Mouse (Mus musculus): ENCODE measurements at regions not wholly inside any gene's neighbourhood (a gene's known extent, or its start where the extent isn't known, plus 50 kb on each side); places are given as distances from the start of the nearest gene placed in this dataset.
A peak's percentile ranks its signal among the peaks of the same experiment; 100 is the strongest.

- TF ChIP-seq CTCF (conservative IDR thresholded peaks at IDR 0.05; ENCODE audit: low read length) (peak; percentile 87), NANOG (IDR thresholded peaks at IDR 0.05; ENCODE audit: borderline replicate concordance, low read length) (no peak), POU5F1 (IDR thresholded peaks at IDR 0.05; ENCODE audit: borderline replicate concordance, low read length) (no peak)
- Histone ChIP-seq H3K36me3 (ENCODE audit: insufficient read depth, low read length) (no peaks in the 10 kb centered on the region), H3K4me3 (replicated peaks; ENCODE audit: low read length) (no peak overlapping the region), H3K27me3 (ENCODE audit: insufficient read depth, low read length) (no peaks in the 10 kb centered on the region), H3K9me3 (ENCODE audit: low read length) (no peaks in the 10 kb centered on the region), H3K4me1 (replicated peaks; ENCODE audit: low read depth, low read length) (no peaks in the 10 kb centered on the region)
Observed at GRCm38 (mm10) chr2:63503939-63504338, 319.9 kb upstream of the Kcnh7 start.

- Histone ChIP-seq H3K4me3 (replicated peaks; ENCODE audit: low read length) (no peak overlapping the region), H3K27me3 (ENCODE audit: insufficient read depth, low read length) (no peaks in the 10 kb centered on the region)
- no peak for TF ChIP-seq POU5F1 (IDR thresholded peaks at IDR 0.05; ENCODE audit: borderline replicate concordance, low read length)
- no peak for TF ChIP-seq CTCF (conservative IDR thresholded peaks at IDR 0.05; ENCODE audit: low read length)
- TF ChIP-seq NANOG (IDR thresholded peaks at IDR 0.05; ENCODE audit: borderline replicate concordance, low read length), result no peak
Observed at GRCm38 (mm10) chr2:63476411-63476810, 292.3 kb upstream of the Kcnh7 start.

GRCm38 (mm10) chr2:63475255-63475654, 291.2 kb upstream of the Kcnh7 start:
- Histone ChIP-seq H3K4me3 (replicated peaks; ENCODE audit: low read length) (no peak overlapping the region), H3K27me3 (ENCODE audit: insufficient read depth, low read length) (no peaks in the 10 kb centered on the region), H3K9me3 (ENCODE audit: low read length) (no peaks in the 10 kb centered on the region), H3K4me1 (replicated peaks; ENCODE audit: low read depth, low read length) (no peaks in the 10 kb centered on the region), H3K36me3 (ENCODE audit: insufficient read depth, low read length) (no peaks in the 10 kb centered on the region)
- no peak for TF ChIP-seq NANOG (IDR thresholded peaks at IDR 0.05; ENCODE audit: borderline replicate concordance, low read length)
- no peak for TF ChIP-seq CTCF (conservative IDR thresholded peaks at IDR 0.05; ENCODE audit: low read length)
- TF ChIP-seq POU5F1 (IDR thresholded peaks at IDR 0.05; ENCODE audit: borderline replicate concordance, low read length), result no peak

More at GRCm38 (mm10) chr2:63476411-63476810, 292.3 kb upstream of the Kcnh7 start:
- Histone ChIP-seq H3K4me1 (replicated peaks; ENCODE audit: low read depth, low read length) (no peaks in the 10 kb centered on the region), H3K36me3 (ENCODE audit: insufficient read depth, low read length) (no peaks in the 10 kb centered on the region), H3K9me3 (ENCODE audit: low read length) (no peaks in the 10 kb centered on the region)

- H3K9me3 ChIP-seq (ENCODE audit: low read length), result no peaks in the 10 kb centered on the region
- H3K27me3 ChIP-seq (ENCODE audit: insufficient read depth, low read length), result no peaks in the 10 kb centered on the region
- H3K4me3 ChIP-seq (replicated peaks; ENCODE audit: low read length), result no peak overlapping the region
- TF ChIP-seq CTCF (conservative IDR thresholded peaks at IDR 0.05; ENCODE audit: low read length) (peak; percentile 42), POU5F1 (IDR thresholded peaks at IDR 0.05; ENCODE audit: borderline replicate concordance, low read length) (no peak), NANOG (IDR thresholded peaks at IDR 0.05; ENCODE audit: borderline replicate concordance, low read length) (no peak)
- no peaks in the 10 kb centered on the region for H3K4me1 ChIP-seq (replicated peaks; ENCODE audit: low read depth, low read length)
- no peaks in the 10 kb centered on the region for H3K36me3 ChIP-seq (ENCODE audit: insufficient read depth, low read length)
Observed at GRCm38 (mm10) chr2:63473699-63474098, 289.6 kb upstream of the Kcnh7 start.

- Histone ChIP-seq H3K4me3 (replicated peaks; ENCODE audit: low read length) (no peak overlapping the region), H3K36me3 (ENCODE audit: insufficient read depth, low read length) (no peaks in the 10 kb centered on the region), H3K4me1 (replicated peaks; ENCODE audit: low read depth, low read length) (no peaks in the 10 kb centered on the region), H3K9me3 (ENCODE audit: low read length) (no peaks in the 10 kb centered on the region), H3K27me3 (ENCODE audit: insufficient read depth, low read length) (no peaks in the 10 kb centered on the region)
- no peak for TF ChIP-seq CTCF (conservative IDR thresholded peaks at IDR 0.05; ENCODE audit: low read length)
Observed at GRCm38 (mm10) chr2:63472248-63472647, 288.2 kb upstream of the Kcnh7 start.

GRCm38 (mm10) chr2:63459112-63459511, 275.0 kb upstream of the Kcnh7 start:
- H3K27me3 ChIP-seq (ENCODE audit: insufficient read depth, low read length), result no peaks in the 10 kb centered on the region
- H3K4me1 ChIP-seq (replicated peaks; ENCODE audit: low read depth, low read length), result no peaks in the 10 kb centered on the region
- no peak overlapping the region for H3K4me3 ChIP-seq (replicated peaks; ENCODE audit: low read length)
- H3K36me3 ChIP-seq (ENCODE audit: insufficient read depth, low read length), result no peaks in the 10 kb centered on the region
- no peaks in the 10 kb centered on the region for H3K9me3 ChIP-seq (ENCODE audit: low read length)
- TF ChIP-seq NANOG (IDR thresholded peaks at IDR 0.05; ENCODE audit: borderline replicate concordance, low read length), result no peak
- TF ChIP-seq CTCF (conservative IDR thresholded peaks at IDR 0.05; ENCODE audit: low read length), result no peak

GRCm38 (mm10) chr2:63454263-63455011, 270.4 kb upstream of the Kcnh7 start:
- no peaks in the 10 kb centered on the region for H3K9me3 ChIP-seq (ENCODE audit: low read length)
- no peak for TF ChIP-seq CTCF (conservative IDR thresholded peaks at IDR 0.05; ENCODE audit: low read length)
- TF ChIP-seq NANOG (IDR thresholded peaks at IDR 0.05; ENCODE audit: borderline replicate concordance, low read length), result no peak
- TF ChIP-seq POU5F1 (IDR thresholded peaks at IDR 0.05; ENCODE audit: borderline replicate concordance, low read length), result no peak
- H3K27me3 ChIP-seq (ENCODE audit: insufficient read depth, low read length), result no peaks in the 10 kb centered on the region
- no peak overlapping the region for H3K4me3 ChIP-seq (replicated peaks; ENCODE audit: low read length)
- H3K36me3 ChIP-seq (ENCODE audit: insufficient read depth, low read length), result no peaks in the 10 kb centered on the region
- no peaks in the 10 kb centered on the region for H3K4me1 ChIP-seq (replicated peaks; ENCODE audit: low read depth, low read length)

- TF ChIP-seq NANOG (IDR thresholded peaks at IDR 0.05; ENCODE audit: borderline replicate concordance, low read length) (no peak), POU5F1 (IDR thresholded peaks at IDR 0.05; ENCODE audit: borderline replicate concordance, low read length) (no peak), CTCF (conservative IDR thresholded peaks at IDR 0.05; ENCODE audit: low read length) (no peak)
- Histone ChIP-seq H3K27me3 (ENCODE audit: insufficient read depth, low read length) (no peaks in the 10 kb centered on the region), H3K4me1 (replicated peaks; ENCODE audit: low read depth, low read length) (no peaks in the 10 kb centered on the region), H3K4me3 (replicated peaks; ENCODE audit: low read length) (no peak overlapping the region), H3K36me3 (ENCODE audit: insufficient read depth, low read length) (no peaks in the 10 kb centered on the region), H3K9me3 (ENCODE audit: low read length) (no peaks in the 10 kb centered on the region)
Observed at GRCm38 (mm10) chr2:63452891-63453290, 268.8 kb upstream of the Kcnh7 start.

- Histone ChIP-seq H3K9me3 (ENCODE audit: low read length) (no peaks in the 10 kb centered on the region), H3K27me3 (ENCODE audit: insufficient read depth, low read length) (no peaks in the 10 kb centered on the region), H3K4me1 (replicated peaks; ENCODE audit: low read depth, low read length) (no peaks in the 10 kb centered on the region), H3K4me3 (replicated peaks; ENCODE audit: low read length) (no peak overlapping the region), H3K36me3 (ENCODE audit: insufficient read depth, low read length) (no peaks in the 10 kb centered on the region)
- TF ChIP-seq CTCF (conservative IDR thresholded peaks at IDR 0.05; ENCODE audit: low read length) (no peak), NANOG (IDR thresholded peaks at IDR 0.05; ENCODE audit: borderline replicate concordance, low read length) (no peak), POU5F1 (IDR thresholded peaks at IDR 0.05; ENCODE audit: borderline replicate concordance, low read length) (no peak)
Observed at GRCm38 (mm10) chr2:63452164-63452563, 268.1 kb upstream of the Kcnh7 start.
